Mouse (Mus musculus) gastrocnemius, adult 8-10 months (tissue): Measurements from ENCODE around the gene Gsc2. TPM values are rescaled to one million over a fixed set of nuclear protein-coding genes. Genes with fewer than 3 reads are reported as not detected.
"Not testable (repeated sequence)": the region's sequence is repeated elsewhere in the genome, so short reads cannot be mapped to it uniquely, and the experiment has no call there.

ENCODE experiments used
- DNase-seq, 2 experiments: peaks; one replicate each; pipeline ENCODE4 v3.0.0; 2022; ENCODE audit warnings: low spot score in 2 of 2
- total RNA-seq, 4 experiments: library from RNA; stranded (reverse); gene quantifications; 2 replicates each; pipeline ENCODE4 v1.2.4; 2022

Gsc2 gene
- not detected for total RNA-seq

GRCm38 (mm10) chr16:17914307-17915249, at the start of gene Gsc2:
Gene Gsc2, minus strand, starts transcription at chr16:17915059.
- DNase-seq = no peak

- no peak for DNase-seq
These were observed 47.2 kb upstream of the Gsc2 start for GRCm38 (mm10) chr16:17962091-17962490.

GRCm38 (mm10) chr16:17956052-17956638, 41.3 kb upstream of the Gsc2 start:
- not testable (repeated sequence) for DNase-seq

GRCm38 (mm10) chr16:17951618-17952017, 36.8 kb upstream of the Gsc2 start:
- DNase-seq = no peak

- DNase-seq = no peak
These were observed 35.2 kb upstream of the Gsc2 start for GRCm38 (mm10) chr16:17950068-17950467.

- no peak for DNase-seq
These were observed 34.6 kb upstream of the Gsc2 start for GRCm38 (mm10) chr16:17949421-17949877.

GRCm38 (mm10) chr16:17945081-17945831, 30.4 kb upstream of the Gsc2 start:
- DNase-seq = no peak

GRCm38 (mm10) chr16:17943466-17943865, 28.6 kb upstream of the Gsc2 start:
- no peak for DNase-seq

- DNase-seq = no peak
These were observed 24.4 kb upstream of the Gsc2 start for GRCm38 (mm10) chr16:17939255-17939751.

- DNase-seq = no peak
These were observed 24.0 kb upstream of the Gsc2 start for GRCm38 (mm10) chr16:17938821-17939220.

- DNase-seq = no peak
These were observed 23.3 kb upstream of the Gsc2 start for GRCm38 (mm10) chr16:17938187-17938586.

GRCm38 (mm10) chr16:17936776-17937175, 21.9 kb upstream of the Gsc2 start:
- no peak for DNase-seq

GRCm38 (mm10) chr16:17934445-17934910, 19.6 kb upstream of the Gsc2 start:
- no peak for DNase-seq

- DNase-seq = no peak
These were observed 19.0 kb upstream of the Gsc2 start for GRCm38 (mm10) chr16:17933594-17934444.

- no peak for DNase-seq
These were observed 17.1 kb upstream of the Gsc2 start for GRCm38 (mm10) chr16:17931906-17932460.

- DNase-seq = no peak
These were observed 14.8 kb upstream of the Gsc2 start for GRCm38 (mm10) chr16:17929631-17930030.

- DNase-seq = no peak
These were observed 14.4 kb upstream of the Gsc2 start for GRCm38 (mm10) chr16:17929211-17929610.

GRCm38 (mm10) chr16:17928627-17929104, 13.8 kb upstream of the Gsc2 start:
- no peak for DNase-seq

GRCm38 (mm10) chr16:17928087-17928580, 13.3 kb upstream of the Gsc2 start, which contains the start of gene Slc25a1:
Gene Slc25a1, minus strand, starts transcription at chr16:17928219.
- DNase-seq = peak; percentile 48 to 55
